Mouse (Mus musculus) left cerebral cortex, postnatal 25 days (tissue): Measurements from ENCODE around the gene U2af1. TPM values are rescaled to one million over a fixed set of nuclear protein-coding genes. Genes with fewer than 3 reads are reported as not detected.

Source experiments
- DNase-seq, 2 experiments: peaks; one replicate each; pipeline ENCODE4 v3.0.0; 2022; ENCODE audit warnings: low spot score in 2 of 2, mixed read lengths in 1 of 2
- intact Hi-C: fragments of 180-260 bp; cut with DNase I; formaldehyde crosslinking; loops from one replicate; pipeline ENCODE4 v1.15.1; 2025
- total RNA-seq, 2 experiments: library from RNA; stranded (reverse); gene quantifications; 2 replicates each; pipeline ENCODE4 v1.2.3; 2021

The U2af1 gene
- total RNA-seq, 2 experiments from 2014 or later: 107 to 119 TPM

DNA sequence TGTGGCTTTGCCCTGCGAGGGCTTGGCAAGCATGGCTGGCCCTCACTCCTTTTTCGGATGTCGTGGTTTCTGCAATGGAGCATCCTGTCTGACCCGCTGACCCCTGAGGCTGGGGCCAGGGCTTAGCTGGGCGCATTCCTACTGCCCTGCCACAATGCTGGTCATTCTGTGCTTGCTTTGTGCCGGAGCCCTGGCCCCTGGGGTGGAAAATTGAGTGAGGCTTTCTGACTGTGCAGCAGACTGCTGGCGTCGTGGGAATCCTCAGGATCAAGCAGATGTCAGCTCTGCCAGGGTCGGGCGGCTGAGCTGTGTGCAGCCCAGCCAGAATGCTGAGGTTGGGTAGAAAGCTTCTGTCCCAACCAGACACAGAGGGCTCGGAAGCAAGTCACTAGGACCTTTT, 11.5 kb upstream of the U2af1 start:
- intact Hi-C loops: no loop called here

DNA sequence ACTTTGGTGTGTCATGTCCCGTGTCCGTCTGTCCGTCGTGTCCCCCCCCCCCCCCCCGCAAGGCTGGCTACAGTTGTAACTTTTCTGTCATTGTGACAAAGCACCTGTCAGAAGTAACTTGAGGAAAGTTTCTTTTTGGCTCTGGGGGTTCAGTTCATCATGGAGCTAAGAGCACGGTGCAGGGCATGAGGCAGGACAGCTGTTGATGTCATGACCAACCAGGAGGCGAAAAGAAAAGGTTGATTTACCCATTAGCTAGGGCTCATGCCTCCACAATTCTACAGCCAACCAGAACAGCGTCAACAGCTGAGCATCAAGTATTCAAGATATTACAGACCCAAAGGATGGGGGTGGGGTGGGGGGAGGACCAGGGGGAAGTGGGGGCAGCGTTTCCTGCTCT, 9.6 kb upstream of the U2af1 start:
- intact Hi-C loops: loop anchor here (10.0 kb wide), 1 partner anchor 334 kb away; no protein-coding TSS in a partner anchor
- no peak for DNase-seq

More for the DNA sequence above, 11.5 kb upstream of the U2af1 start:
- DNase-seq: no peak

DNA sequence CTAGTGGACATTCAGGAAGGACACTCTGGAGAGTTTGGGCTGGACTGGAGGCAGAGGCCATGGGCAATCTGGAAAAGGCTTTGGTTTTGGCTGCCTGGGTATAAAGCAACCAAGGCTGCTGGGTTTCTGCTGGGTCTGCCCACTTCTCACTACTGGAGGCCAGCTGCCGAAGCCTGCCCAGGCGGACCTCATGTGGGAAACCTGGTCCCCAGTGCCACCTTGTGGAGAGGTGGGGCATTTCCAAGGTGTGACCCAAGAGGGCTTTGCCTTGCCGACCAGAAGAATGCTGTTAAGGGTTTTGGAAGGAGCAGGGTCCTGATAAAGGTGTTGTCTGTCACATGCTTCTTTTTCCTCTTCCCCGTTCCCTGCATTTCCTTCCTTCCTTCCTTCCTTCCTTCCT, 6.1 kb upstream of the U2af1 start:
- intact Hi-C loops: loop anchor here (2.0 to 10.0 kb wide), 2 partner anchors 138 to 330 kb away; no protein-coding TSS in a partner anchor
- peak; percentile 74 to 78 for DNase-seq

DNA sequence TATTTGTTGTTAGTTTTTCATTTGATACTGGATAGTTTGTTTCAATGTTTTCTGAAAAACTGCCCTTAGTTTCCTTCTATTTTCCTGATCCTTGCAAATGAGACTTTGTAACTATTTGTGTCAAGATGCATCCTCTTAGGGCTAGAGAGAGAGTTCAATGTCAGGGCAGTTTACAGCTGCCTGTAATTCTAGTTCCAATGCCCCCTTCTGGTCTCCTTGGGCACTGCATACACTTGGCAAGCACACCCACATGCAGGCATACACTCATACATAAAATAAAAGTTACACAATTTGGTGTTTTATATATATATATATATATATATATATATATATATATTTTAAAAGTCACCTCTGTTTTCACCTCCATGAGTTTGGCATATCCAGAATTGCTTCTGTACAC, 4.2 kb upstream of the U2af1 start:
- intact Hi-C loops: loop anchor here (10.0 kb wide), 1 partner anchor 328 kb away; no protein-coding TSS in a partner anchor

DNA sequence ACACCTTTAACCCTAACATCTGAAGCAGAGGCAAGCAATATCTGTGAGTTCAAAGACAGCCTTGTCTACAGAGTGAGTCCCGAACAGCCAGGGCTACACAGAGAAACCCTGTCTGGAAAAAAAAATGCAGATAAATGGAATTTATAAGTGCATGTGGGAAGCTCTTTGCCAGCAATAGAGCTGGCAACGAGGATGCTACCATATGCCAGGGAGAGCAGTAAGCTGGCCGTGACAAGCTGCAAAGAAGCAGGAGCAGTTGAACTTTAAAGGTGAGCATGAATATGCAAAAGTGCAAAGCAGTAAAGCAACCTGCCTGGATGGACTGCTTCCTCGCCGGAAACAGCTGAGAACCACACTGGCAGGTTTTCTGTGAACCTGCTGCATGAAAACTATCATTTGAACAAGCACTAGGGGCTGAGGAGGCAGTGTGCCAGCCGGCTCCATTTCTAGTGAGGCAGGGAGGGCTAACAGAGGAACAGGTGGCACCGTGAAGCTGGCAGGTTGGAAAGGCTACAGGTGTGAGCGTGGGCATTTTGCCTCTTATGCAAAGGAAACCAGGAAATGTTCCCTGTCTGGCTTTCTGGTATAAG, 2.1 kb upstream of the U2af1 start:
- intact Hi-C loops: loop anchor here (10.0 kb wide), 1 partner anchor 326 kb away; no protein-coding TSS in a partner anchor
- peak; percentile 71 to 85 for DNase-seq

More for the DNA sequence above, 4.2 kb upstream of the U2af1 start:
- DNase-seq: no peak

DNA sequence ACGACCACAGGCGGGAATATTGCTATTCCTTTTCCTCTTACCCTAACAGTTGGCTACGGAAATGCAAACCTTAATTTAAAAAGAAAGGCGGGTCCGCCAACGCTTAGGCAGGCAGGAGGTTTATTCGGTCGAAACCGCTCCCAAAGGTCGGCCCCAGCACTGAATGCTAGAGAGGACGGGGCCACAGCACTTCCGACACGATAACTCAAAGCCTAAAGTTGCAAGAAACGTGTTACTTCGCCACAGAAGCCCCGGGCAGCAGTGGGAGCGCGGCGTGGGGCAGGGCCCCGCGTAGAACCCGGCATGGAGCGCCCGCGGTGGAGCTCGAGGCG, 590 bp downstream of the U2af1 start:
- DNase-seq: no peak
- intact Hi-C loops: loop anchor here (2.0 to 5.0 kb wide), 2 partner anchors 93 to 146 kb away; partner anchors contain the start of gene Pknox1

DNA sequence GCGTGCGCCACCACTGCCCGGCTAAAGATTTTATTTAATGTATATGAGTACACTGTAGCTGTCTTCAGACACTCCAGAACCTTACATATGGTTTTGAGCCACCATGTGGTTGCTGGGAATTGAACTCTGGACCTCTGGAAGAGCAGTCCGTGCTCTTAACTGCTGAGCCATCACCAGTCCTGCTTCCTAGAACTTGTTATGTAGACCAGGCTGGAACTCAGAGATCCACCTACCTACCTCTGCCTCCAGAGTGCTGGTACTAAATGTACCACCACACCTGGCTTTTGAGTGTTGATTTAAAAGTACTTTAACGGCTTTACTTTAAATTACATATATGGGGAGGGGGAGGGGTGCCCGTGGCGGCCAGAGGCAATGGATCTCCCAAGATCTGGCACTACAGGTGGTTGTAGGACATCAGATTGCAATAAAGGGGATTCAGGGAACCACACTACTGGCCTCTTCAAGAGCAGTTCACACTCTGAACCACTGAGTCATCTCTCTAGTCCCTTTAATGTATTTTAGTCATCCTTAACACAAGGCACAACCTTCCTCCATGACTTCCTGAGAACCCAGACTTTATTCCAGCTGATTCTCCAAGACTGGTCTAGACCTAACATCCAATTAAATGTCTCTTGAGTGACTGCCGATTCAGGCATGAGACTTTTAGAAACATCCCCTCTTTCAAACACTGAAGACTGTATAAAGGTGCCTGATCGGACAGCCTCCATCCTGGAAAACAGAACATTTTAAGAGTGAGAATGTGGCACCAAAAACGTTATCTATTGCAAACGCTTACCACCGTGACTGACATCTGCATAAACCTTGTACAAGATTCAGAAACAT, 1.3 kb downstream of the U2af1 start:
- intact Hi-C loops: loop anchor here (5.0 kb wide), 1 partner anchor 145 kb away; no protein-coding TSS in a partner anchor
- DNase-seq: no peak

DNA sequence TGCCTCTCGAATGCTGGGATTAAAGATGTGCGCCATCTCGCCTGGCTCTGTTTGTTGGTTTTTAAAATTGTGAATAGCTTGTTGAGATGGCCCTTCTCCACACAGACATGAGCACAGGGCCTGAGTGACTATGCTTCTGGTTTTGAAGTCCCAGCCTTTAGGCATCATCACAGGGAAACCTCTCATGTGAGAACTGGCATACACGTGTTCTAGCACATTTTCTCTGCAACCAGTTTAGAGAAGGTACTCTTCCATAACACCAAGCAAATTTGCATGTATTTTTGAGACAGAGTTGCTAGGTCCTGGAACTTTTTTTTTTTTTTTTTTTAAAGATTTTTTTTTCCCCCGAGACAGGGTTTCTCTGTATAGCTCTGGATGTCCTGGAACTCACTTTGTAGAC, 2.0 kb downstream of the U2af1 start:
- DNase-seq: no peak
- intact Hi-C loops: loop anchor here (5.0 kb wide), 1 partner anchor 144 kb away; no protein-coding TSS in a partner anchor

DNA sequence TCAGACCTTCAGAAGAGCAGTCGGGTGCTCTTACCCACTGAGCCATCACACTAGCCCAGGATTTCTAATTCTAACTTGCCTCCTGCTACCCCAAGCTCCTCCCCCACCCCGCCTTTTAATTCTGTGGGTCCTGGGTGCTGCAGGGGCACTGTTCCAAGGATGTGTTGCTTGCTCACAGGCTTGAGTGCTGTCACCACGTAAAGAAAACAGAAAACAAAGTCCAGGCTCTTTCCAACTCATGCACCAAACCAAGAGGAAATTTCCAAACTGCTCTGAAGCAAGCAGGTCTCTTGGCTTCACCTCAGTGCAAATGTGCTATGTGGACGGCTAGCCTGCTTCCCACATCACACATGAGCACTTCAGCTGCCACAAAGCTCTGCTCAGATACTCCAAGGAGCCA, 3.3 kb downstream of the U2af1 start:
- intact Hi-C loops: loop anchor here (5.0 kb wide), 1 partner anchor 143 kb away; no protein-coding TSS in a partner anchor

DNA sequence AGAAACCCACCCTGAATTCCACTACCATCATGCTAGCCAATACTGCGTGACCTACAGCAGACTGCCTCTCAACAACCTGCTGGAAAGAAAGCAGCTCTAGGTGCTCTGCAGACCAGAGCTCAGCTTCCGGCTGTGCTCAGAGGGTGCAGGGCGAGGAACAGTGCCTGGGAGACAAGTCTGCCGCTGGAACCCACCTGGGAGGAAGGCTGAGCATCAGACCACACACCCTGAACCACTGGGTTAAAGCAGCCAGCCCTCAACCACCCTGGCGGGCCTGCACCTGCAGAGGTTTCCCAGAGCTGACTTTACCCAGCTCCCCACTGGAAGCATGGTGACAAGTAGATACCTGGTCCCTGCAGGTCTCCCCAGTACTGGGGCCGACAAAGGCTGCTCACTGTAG, 5.4 kb downstream of the U2af1 start:
- DNase-seq: no peak
- intact Hi-C loops: no loop called here

More for the DNA sequence above, 3.3 kb downstream of the U2af1 start:
- no peak for DNase-seq

DNA sequence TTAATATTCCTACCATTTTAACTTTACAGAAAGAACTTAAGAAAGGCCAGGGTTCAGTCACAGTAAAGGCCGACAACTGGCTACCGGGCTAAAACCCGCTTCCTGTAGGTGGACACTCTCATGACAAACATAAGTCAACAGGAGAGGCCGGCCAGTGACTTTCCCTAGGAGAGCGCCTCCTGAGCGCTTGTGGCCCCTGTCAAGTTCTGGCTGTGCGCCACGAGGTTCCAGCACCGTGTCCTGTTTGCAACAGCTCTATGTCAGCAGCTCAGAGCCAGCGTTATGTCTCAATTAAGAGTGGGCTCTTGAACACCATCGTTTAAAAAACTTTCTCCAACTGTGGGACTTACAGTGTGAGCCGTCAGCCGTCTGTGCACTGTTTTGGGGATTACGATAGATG, 6.5 kb downstream of the U2af1 start:
- intact Hi-C loops: no loop called here

DNA sequence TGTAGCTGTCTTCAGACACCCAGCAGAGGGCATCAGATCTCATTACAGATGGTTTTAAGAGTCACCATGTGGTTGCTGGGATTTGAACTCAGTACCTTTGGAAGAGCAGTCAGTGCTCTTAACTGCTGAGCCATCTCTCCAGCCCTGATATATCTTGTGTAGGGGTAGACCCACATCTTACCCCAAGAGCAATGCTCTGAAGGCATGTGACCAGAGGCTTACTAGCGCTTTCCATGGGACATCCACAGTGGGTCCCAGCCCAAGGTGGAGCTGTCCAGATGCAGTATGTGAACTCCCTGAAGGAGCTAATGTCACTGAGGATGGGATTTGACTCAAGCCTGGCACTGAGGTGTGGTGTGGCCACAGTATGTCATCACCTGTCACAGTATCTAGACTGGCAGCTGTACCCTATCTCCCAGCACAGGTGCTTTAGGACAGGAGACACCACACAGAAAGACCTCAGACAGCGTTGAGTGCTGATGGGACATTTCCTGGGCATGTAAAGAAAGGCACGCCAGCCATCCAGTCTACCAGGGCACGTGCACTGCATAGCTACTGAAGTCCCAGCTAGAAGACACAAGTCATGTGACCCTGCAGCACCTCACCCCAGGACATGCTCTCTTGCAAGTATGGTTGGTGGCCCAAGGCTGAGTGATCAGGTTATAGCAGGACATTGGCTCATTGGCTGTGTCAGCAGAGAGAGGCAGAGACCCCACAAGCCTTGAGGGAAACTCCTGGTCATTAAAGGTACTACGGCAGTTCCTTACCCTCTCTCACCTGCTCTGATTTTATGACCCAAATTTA, 12.3 kb downstream of the U2af1 start:
- intact Hi-C loops: no loop called here
- DNase-seq: no peak

More for the DNA sequence above, 6.5 kb downstream of the U2af1 start:
- no peak for DNase-seq

DNA sequence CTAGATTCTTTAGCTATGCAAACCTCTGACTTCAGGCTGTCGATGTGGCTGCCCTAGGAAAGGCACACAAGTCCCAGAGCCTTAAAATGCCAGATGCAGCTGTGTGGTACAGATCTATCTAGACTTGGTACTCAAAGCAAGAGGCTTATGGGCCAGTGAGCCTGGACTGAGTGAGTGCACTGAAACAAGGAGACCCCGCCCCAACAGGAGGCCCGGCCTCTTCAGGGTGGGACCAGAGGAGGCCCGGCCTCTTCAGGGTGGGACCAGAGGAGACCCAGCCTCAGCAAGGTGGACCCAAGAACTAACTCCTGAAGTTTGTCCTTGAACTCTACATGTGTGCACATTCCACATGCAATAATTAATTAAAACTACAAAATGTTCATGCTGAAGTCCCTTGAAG, 15.8 kb downstream of the U2af1 start:
- DNase-seq: no peak
- intact Hi-C loops: no loop called here

DNA sequence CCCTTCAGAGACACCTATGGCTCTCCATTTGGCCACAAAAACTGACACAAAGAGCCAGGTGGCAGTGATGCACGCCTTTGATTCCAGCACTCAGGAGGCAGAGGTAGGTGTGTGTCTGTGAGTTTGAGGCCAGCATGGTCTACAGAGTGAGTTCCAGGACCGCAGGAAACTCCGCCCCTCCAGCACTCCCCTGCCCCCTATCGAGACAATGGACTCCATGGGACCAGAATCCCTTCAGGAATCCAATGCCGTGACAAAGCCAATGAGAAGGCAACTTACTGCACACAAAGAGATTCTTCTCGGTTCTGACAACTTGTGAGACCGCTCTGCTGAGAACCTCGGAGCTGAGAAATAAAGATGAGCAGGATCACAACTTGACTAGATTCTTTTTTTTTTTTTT, 16.4 kb downstream of the U2af1 start:
- intact Hi-C loops: no loop called here

DNA sequence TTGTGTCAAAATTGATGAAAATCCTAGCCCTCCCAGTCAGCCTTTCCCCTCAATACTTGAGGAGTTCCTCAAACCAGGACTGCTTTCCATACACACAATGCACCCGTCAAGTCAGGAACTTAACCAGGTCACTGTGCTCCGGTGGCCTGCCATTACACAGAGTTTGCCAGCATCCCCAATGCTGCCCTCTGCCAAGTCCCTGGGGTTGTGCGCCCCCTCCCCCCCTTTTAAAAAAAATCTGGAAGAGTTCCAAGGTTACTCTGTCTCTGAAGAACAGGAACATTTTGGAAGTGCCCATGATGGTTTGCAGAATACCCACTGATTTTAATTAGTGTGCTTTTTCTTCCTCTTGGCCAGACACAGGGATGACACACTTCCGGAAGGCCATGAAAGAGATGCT, 19.0 kb downstream of the U2af1 start:
- peak in 1 of 2 experiments; percentile 38 for DNase-seq
- intact Hi-C loops: no loop called here

More for the DNA sequence above, 16.4 kb downstream of the U2af1 start:
- DNase-seq: no peak

DNA sequence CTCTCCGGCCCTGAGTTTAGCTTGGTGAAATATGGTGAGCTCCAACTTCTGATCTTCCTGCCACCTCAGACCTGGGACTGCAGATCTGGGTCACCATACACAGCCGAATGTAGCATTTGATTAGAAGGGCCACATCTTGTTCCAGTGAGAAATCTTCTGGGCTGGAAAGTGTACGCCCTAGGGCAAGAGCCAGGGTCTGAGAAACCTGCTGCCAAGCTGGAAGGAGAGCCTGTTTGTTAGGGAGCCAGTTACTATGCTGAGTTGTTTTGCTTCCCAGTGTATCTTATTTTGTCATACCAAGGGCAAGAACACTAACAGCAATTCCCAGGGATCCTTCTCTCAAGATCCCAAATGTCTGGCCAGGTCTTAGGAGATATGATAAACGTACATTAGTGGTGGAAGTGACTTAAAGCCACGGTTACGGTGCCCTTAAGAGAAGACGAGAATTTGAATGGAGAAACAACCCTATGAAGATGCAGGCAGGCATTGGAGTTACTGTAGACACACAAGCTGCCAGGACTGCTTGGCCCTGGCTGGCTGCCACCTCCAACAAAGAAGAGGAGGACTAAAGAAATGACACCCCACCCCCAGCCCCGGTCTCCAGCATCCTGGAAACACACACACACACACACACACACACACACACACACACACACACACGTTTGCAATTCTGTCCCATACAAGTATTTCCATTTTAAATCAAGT, 20.7 kb downstream of the U2af1 start:
- peak; percentile 56 to 68 for DNase-seq
- intact Hi-C loops: no loop called here

DNA sequence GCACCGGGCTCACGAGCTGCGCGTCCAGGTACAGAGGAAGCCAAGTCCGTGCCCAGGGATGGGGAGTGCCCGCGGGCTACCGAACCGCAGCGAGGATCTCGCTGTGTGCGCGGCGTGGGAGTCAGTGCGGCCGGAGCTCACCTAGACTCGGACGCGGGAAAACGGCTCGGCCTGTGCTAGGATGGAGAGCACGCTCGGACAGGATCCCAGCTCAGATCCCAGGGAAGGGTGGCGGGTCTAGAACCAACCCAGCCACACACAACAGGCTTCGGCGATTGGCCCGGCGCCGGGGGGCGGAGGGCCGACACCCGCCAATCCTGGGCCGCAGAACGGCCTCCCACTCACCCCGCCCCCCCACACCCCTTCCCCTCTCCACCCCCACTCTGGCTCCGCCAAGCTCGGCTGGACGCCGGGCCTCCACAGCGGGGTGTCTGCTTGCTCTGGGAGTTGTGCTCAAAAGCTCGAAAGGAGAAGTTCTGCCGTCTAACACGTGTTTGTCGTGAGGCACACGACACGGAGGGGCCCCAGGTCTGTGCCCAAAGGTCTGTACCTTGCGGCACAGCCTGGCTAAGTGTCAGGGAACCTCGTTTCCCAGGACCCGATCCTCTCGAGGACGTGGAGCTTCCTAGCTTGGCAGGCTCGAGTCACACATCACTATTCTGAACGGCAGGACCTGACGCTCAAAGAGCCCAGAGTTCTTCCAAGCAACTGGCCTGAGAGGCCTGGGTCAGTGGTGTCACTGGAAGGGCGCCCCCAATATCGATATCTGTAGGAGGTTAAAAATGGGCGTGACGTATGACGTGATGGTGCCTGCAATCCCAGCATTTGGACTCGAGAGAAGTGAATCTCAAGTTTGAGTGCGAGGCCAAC, 21.5 kb downstream of the U2af1 start, which contains the start of gene Cbs:
Cbs (minus strand) TSS at position 297 of the 870 bp plus-strand sequence.
- intact Hi-C loops: no loop called here

DNA sequence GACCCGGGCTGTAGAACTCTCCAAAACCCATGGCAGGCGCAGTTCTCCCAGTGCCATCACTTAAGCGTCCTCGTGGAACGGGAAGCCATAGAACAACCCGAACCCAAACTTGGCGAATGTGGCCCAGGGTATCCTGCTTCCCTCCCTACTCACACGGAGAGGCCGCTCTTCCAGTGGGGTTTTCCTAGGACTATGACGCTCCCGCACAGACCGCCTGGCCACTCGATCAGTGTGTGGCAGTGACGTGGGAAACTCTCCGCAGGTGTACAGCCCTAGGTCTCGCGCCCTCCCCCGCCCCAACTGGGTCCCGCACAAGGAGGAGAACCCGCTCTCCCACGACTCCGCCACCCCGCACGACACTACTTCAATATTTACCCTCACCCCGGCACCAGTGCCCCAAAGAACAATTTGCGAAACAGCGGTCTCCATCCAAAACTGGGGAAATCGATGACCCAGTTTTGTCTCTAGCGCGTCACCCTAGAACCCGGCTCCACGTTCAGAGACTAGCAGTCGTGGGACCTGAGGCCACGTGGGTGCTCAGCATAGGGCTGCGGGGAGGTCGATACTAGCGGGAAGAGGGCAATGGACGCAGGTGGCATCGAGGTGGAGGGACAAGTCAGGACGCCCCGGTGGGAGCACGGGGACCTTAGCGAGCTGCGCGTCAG, 22.3 kb downstream of the U2af1 start:
- intact Hi-C loops: no loop called here
- DNase-seq: no peak

More for the DNA sequence above, 21.5 kb downstream of the U2af1 start, which contains the start of gene Cbs:
- peak; percentile 62 for DNase-seq
